Mouse (Mus musculus): Measurements from ENCODE around the gene Duxbl1. TPM values are rescaled to one million over a fixed set of nuclear protein-coding genes. Genes with fewer than 3 reads are reported as not detected.

Duxbl1 gene
- not detected for polyA plus RNA-seq (2014; fragmentation: Illumina TruSeq; extraction: RNeasy Lipid Tissue Mini Kit (QIAGEN cat#74804); ENCODE audit: insufficient read depth, low read depth, low replicate concordance)

GRCm38 (mm10) chr14:25978371-25979241 is at the start of gene Duxbl1:
Gene Duxbl1 (plus strand): TSS chr14:25978577.

GRCm38 (mm10) chr14:25938004-25938403 is 40.4 kb upstream of the Duxbl1 start, which contains the start of gene Cphx1:
Gene Cphx1 (plus strand): TSS chr14:25938304.

Other genes starting within 250 kb of the Duxbl1 start
- 26.4 TPM for gene Zcchc24, start 209.5 kb upstream of the Duxbl1 start, polyA plus RNA-seq (2014; fragmentation: Illumina TruSeq; extraction: RNeasy Lipid Tissue Mini Kit (QIAGEN cat#74804); ENCODE audit: insufficient read depth, low read depth, low replicate concordance)
- 71.3 TPM for gene Anxa11, start 136.4 kb upstream of the Duxbl1 start, polyA plus RNA-seq (2014; fragmentation: Illumina TruSeq; extraction: RNeasy Lipid Tissue Mini Kit (QIAGEN cat#74804); ENCODE audit: insufficient read depth, low read depth, low replicate concordance)
- 81.1 TPM for gene Plac9a, start 75.5 kb upstream of the Duxbl1 start, polyA plus RNA-seq (2014; fragmentation: Illumina TruSeq; extraction: RNeasy Lipid Tissue Mini Kit (QIAGEN cat#74804); ENCODE audit: insufficient read depth, low read depth, low replicate concordance)
- gene Tmem254a, start 50.9 kb upstream of the Duxbl1 start, polyA plus RNA-seq (2014; fragmentation: Illumina TruSeq; extraction: RNeasy Lipid Tissue Mini Kit (QIAGEN cat#74804); ENCODE audit: insufficient read depth, low read depth, low replicate concordance): 7.5 TPM
- not detected for gene Cphx1, start 40.3 kb upstream of the Duxbl1 start, polyA plus RNA-seq (2014; fragmentation: Illumina TruSeq; extraction: RNeasy Lipid Tissue Mini Kit (QIAGEN cat#74804); ENCODE audit: insufficient read depth, low read depth, low replicate concordance)
- 456 TPM for gene Gm9780, start 64.1 kb downstream of the Duxbl1 start, polyA plus RNA-seq (2014; fragmentation: Illumina TruSeq; extraction: RNeasy Lipid Tissue Mini Kit (QIAGEN cat#74804); ENCODE audit: insufficient read depth, low read depth, low replicate concordance)
- gene Tmem254c, start 88.8 kb downstream of the Duxbl1 start, polyA plus RNA-seq (2014; fragmentation: Illumina TruSeq; extraction: RNeasy Lipid Tissue Mini Kit (QIAGEN cat#74804); ENCODE audit: insufficient read depth, low read depth, low replicate concordance): 45.6 TPM
- not detected for gene Cphx2, start 102.9 kb downstream of the Duxbl1 start, polyA plus RNA-seq (2014; fragmentation: Illumina TruSeq; extraction: RNeasy Lipid Tissue Mini Kit (QIAGEN cat#74804); ENCODE audit: insufficient read depth, low read depth, low replicate concordance)
- not detected for gene Cphx3, start 103.7 kb downstream of the Duxbl1 start, polyA plus RNA-seq (2014; fragmentation: Illumina TruSeq; extraction: RNeasy Lipid Tissue Mini Kit (QIAGEN cat#74804); ENCODE audit: insufficient read depth, low read depth, low replicate concordance)
- gene Duxbl2, start 139.8 kb downstream of the Duxbl1 start, polyA plus RNA-seq (2014; fragmentation: Illumina TruSeq; extraction: RNeasy Lipid Tissue Mini Kit (QIAGEN cat#74804); ENCODE audit: insufficient read depth, low read depth, low replicate concordance): 0.59 TPM
- gene Plac9b, start 203.9 kb downstream of the Duxbl1 start, polyA plus RNA-seq (2014; fragmentation: Illumina TruSeq; extraction: RNeasy Lipid Tissue Mini Kit (QIAGEN cat#74804); ENCODE audit: insufficient read depth, low read depth, low replicate concordance): 401 TPM
- 53.5 TPM for gene Tmem254b, start 228.5 kb downstream of the Duxbl1 start, polyA plus RNA-seq (2014; fragmentation: Illumina TruSeq; extraction: RNeasy Lipid Tissue Mini Kit (QIAGEN cat#74804); ENCODE audit: insufficient read depth, low read depth, low replicate concordance)

Data from lung, adult 10 weeks (tissue).